Mouse (Mus musculus): ENCODE results near the gene Gm42674. TPM values are rescaled to one million over a fixed set of nuclear protein-coding genes. Genes with fewer than 3 reads are reported as not detected.

The Gm42674 gene
- polyA plus RNA-seq, 1 experiment from 2014 or later: not detected

DNA sequence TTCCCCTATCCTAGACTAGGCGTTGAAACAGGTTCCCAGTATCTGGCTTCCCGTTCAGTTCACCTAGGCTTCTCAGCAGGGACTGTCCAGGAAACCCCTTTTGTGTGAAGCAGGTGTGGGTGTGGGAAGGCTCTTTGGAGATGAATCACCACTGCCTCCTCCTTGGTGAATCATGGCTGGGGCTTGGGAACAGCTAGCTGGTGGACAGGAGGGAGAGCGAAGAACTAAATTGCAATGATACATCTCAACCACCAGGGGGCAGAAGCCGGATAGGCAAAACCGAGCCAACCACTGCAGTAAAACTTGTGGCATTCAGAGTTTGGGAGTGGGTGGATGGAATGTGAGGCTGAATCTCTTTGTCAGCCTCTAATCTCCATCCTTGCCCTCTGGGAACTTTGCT lies 16.1 kb upstream of the Gm42674 start:
- WGBS: 32% methylated on average over 5 of the region's 5 CpGs
- Histone ChIP-seq H3K4me1 (replicated peaks) (no peaks in the 10 kb centered on the region), H3K27ac (no peak overlapping the region), H3K9ac (no peak overlapping the region), H3K4me2 (no peak overlapping the region), H3K4me3 (no peak overlapping the region), H3K36me3 (no peaks in the 10 kb centered on the region), H3K9me3 (no peaks in the 10 kb centered on the region), H3K27me3 (no peaks in the 10 kb centered on the region)
- ATAC-seq (ENCODE audit: low FRiP score): no peak

DNA sequence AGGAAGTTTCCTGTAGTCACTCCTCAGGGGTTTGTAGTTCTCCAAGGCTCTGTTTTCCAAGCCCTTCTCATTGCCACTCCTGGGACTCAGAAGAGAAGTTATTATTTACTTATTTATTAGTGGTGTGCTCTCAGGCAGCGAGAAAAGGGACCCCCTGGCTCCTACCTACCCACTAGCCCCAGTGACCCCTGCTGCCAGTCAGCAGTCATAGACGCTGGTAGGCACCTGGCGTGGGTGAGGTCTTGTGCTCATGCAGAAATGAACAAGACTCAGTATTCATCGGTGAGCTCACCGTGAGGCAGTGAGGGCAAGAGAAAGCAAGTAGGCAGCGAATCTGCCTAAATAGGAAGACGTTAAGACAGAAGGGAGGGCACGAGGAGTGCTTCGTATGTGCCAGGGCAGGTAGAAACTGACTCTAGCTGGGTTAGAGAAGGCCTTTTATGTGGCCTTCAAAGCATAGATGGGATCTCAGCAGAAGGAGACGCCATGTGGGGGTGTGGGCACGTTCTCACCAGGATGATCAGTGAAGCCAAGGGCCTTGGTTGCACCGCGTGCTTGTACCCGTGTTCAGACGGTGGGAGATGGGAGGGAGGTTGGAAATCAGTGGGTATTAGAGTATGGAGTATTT lies 15.6 kb upstream of the Gm42674 start:
- Histone ChIP-seq H3K27me3 (no peaks in the 10 kb centered on the region), H3K4me1 (replicated peaks) (no peaks in the 10 kb centered on the region), H3K4me2 (no peak overlapping the region), H3K4me3 (no peak overlapping the region), H3K9ac (no peak overlapping the region), H3K27ac (no peak overlapping the region), H3K36me3 (no peaks in the 10 kb centered on the region), H3K9me3 (no peaks in the 10 kb centered on the region)
- WGBS: 85% methylated on average over 15 of the region's 15 CpGs
- no peak for ATAC-seq (ENCODE audit: low FRiP score)

DNA sequence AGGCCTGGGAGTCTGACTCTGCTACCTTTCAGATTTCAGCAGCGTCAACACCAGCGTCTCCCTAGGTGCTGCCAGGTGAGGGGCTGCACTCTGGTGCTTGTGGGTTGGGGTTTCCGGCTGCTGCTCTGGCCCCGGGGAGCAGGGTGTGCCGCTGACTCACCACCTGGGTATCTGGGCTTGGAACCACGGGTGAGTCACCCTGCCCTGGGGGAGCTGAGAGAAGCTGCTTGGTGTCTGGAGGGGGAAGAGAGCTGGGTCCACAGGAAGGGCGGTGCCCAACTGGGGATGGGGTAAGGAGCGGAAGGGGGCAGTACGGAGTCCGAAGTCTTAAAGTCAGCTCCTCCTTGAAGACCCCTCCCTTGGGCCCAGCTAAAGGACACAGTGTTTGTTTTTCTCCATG lies 14.8 kb upstream of the Gm42674 start:
- Histone ChIP-seq H3K4me3 (no peak overlapping the region), H3K9me3 (no peaks in the 10 kb centered on the region), H3K4me2 (no peak overlapping the region), H3K4me1 (replicated peaks) (no peaks in the 10 kb centered on the region), H3K27me3 (no peaks in the 10 kb centered on the region), H3K36me3 (no peaks in the 10 kb centered on the region), H3K9ac (no peak overlapping the region), H3K27ac (no peak overlapping the region)
- ATAC-seq (ENCODE audit: low FRiP score): no peak
- WGBS: 68% methylated on average over 10 of the region's 10 CpGs

- Histone ChIP-seq H3K36me3 (no peaks in the 10 kb centered on the region), H3K4me2 (no peak overlapping the region), H3K4me1 (replicated peaks) (no peaks in the 10 kb centered on the region), H3K4me3 (no peak overlapping the region), H3K27me3 (no peaks in the 10 kb centered on the region), H3K27ac (no peak overlapping the region), H3K9me3 (no peaks in the 10 kb centered on the region), H3K9ac (no peak overlapping the region)
- WGBS: 90% methylated on average over 14 of the region's 14 CpGs
- no peak for ATAC-seq (ENCODE audit: low FRiP score)
These were observed 14.2 kb upstream of the Gm42674 start for GRCm38 (mm10) chr3:90587361-90588101.

- WGBS: 90% methylated on average over 6 of the region's 6 CpGs
- Histone ChIP-seq H3K4me3 (no peak overlapping the region), H3K9me3 (no peaks in the 10 kb centered on the region), H3K27me3 (no peaks in the 10 kb centered on the region), H3K4me2 (no peak overlapping the region), H3K4me1 (replicated peaks) (no peaks in the 10 kb centered on the region), H3K36me3 (no peaks in the 10 kb centered on the region), H3K27ac (no peak overlapping the region), H3K9ac (no peak overlapping the region)
- no peak for ATAC-seq (ENCODE audit: low FRiP score)
These were observed 12.3 kb upstream of the Gm42674 start for GRCm38 (mm10) chr3:90589390-90589789.

DNA sequence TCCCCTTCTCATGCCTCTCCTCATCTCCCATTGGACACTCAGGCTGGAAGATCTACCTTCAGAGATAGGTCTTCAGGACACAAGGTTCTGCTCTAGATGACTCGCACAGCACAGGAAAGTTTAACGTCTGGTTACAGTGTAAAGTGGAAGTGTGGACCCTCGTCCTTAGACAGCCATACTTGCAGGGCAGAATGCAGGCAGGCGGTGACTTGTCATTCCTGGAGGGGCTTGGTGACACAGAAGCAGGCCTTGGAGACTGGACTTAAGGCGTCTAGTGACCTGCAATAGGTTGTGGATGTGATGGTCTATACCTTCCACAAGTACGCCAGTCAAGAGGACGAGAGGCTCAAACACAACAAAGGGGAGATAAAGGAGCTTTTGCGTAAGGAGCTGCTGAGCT lies 11.8 kb upstream of the Gm42674 start, which contains the start of gene S100a2:
Gene S100a2, plus strand, starts transcription at position 301 of the 400 bp plus-strand sequence.
- Histone ChIP-seq H3K4me3 (no peak within 1 kb of the TSS), H3K27me3 (no peaks in the 10 kb centered on the region), H3K4me2 (no peak within 1 kb of the TSS), H3K9me3 (no peaks in the 10 kb centered on the region), H3K4me1 (replicated peaks) (no peaks in the 10 kb centered on the region), H3K27ac (no peak within 1 kb of the TSS), H3K36me3 (no peaks in the 10 kb centered on the region), H3K9ac (no peak within 1 kb of the TSS)
- no peak for ATAC-seq (ENCODE audit: low FRiP score)
- 90% methylated on average over 8 of the region's 8 CpGs for WGBS

DNA sequence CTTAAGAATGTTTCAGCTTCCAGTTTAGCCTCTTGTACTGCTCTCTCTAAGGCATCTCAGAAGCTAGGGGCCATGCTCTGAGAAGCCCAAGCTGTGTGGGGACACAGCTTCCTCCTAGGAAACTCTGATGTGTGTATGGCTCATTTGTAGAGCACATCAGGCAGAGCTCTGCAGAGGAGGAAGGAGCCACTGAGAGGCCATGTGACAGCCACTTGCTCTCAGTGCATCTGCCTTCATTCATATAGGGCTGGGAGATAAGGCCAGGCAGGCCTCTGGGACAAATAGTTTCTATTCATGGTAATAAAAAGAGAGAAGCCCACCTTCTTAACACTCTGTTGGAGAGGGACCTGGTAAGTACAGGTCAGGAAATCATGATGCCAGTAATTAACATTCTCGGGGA lies 7.2 kb upstream of the Gm42674 start:
- ATAC-seq (ENCODE audit: low FRiP score): no peak
- no peak overlapping the region for H3K4me2 ChIP-seq
- no peaks in the 10 kb centered on the region for H3K4me1 ChIP-seq (replicated peaks)
- no peaks in the 10 kb centered on the region for H3K27me3 ChIP-seq
- no peaks in the 10 kb centered on the region for H3K36me3 ChIP-seq
- H3K9ac ChIP-seq: no peak overlapping the region
- H3K27ac ChIP-seq: no peak overlapping the region
- 90% methylated on average over 1 of the region's 1 CpGs for WGBS
- H3K9me3 ChIP-seq: no peaks in the 10 kb centered on the region
- H3K4me3 ChIP-seq: no peak overlapping the region

DNA sequence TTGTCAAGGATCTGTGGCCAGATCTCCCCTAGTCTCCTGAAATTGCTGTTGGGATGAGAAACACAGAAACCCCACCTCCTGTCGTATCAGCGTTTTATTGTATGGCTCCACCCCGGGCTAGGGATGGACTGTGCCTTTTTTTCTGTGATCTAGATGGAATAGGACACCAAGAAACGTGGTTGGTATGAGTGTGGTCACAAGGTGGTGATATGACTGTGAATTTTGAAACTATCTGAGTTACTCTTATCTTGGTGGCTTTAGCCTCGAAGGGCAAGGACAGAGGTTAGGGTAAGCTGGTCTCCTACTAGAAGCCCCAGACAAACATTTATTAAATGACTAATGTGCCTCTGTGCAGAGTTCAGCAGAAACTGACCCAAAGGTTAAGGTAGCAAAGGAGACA lies 6.1 kb upstream of the Gm42674 start:
- ATAC-seq (ENCODE audit: low FRiP score): no peak
- Histone ChIP-seq H3K4me3 (no peak overlapping the region), H3K9ac (no peak overlapping the region), H3K4me1 (replicated peaks) (no peaks in the 10 kb centered on the region), H3K27ac (no peak overlapping the region), H3K9me3 (no peaks in the 10 kb centered on the region), H3K36me3 (no peaks in the 10 kb centered on the region), H3K27me3 (no peaks in the 10 kb centered on the region), H3K4me2 (no peak overlapping the region)
- WGBS: 85% methylated on average over 5 of the region's 5 CpGs

- 89% methylated on average over 6 of the region's 6 CpGs for WGBS
- Histone ChIP-seq H3K9ac (no peak overlapping the region), H3K36me3 (no peaks in the 10 kb centered on the region), H3K27ac (no peak overlapping the region), H3K27me3 (no peaks in the 10 kb centered on the region), H3K4me2 (no peak overlapping the region), H3K4me1 (replicated peaks) (no peaks in the 10 kb centered on the region), H3K4me3 (no peak overlapping the region), H3K9me3 (no peaks in the 10 kb centered on the region)
- ATAC-seq (ENCODE audit: low FRiP score): no peak
These were observed 4.9 kb upstream of the Gm42674 start for GRCm38 (mm10) chr3:90596810-90597209.

DNA sequence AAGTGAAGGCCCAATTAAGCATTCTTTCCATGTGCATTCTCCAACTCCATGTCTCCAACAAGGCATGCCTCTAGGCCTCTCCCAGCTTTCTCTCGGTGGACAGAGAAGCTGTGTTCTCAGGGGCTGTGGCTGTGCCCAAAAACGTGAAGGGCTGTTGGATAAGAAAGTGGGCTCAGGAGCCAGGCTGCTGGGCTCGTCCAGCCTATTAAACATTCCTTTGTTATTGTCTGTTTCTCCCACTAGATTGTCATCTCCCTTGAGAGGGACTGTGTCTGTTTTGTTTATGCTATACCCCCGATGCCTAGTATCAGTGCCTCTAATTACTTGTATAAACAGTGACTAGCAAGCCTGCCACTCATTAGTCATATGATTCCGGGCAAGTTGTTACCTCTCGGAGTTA lies 4.0 kb upstream of the Gm42674 start:
- no peak for ATAC-seq (ENCODE audit: low FRiP score)
- H3K36me3 ChIP-seq: no peaks in the 10 kb centered on the region
- 60% methylated on average over 6 of the region's 6 CpGs for WGBS

GRCm38 (mm10) chr3:90598212-90598611 lies 3.5 kb upstream of the Gm42674 start:
- no peak overlapping the region for H3K4me3 ChIP-seq
- ATAC-seq (ENCODE audit: low FRiP score): no peak
- H3K9ac ChIP-seq: no peak overlapping the region
- no peak overlapping the region for H3K27ac ChIP-seq
- H3K4me2 ChIP-seq: no peak overlapping the region
- 91% methylated on average over 4 of the region's 4 CpGs for WGBS
- H3K27me3 ChIP-seq: no peaks in the 10 kb centered on the region
- no peaks in the 10 kb centered on the region for H3K36me3 ChIP-seq
- no peaks in the 10 kb centered on the region for H3K4me1 ChIP-seq (replicated peaks)
- H3K9me3 ChIP-seq: no peaks in the 10 kb centered on the region

More for the DNA sequence above, 4.0 kb upstream of the Gm42674 start:
- Histone ChIP-seq H3K4me1 (replicated peaks) (no peaks in the 10 kb centered on the region), H3K27me3 (no peaks in the 10 kb centered on the region), H3K27ac (no peak overlapping the region), H3K9me3 (no peaks in the 10 kb centered on the region), H3K4me3 (no peak overlapping the region), H3K9ac (no peak overlapping the region), H3K4me2 (no peak overlapping the region)

- Histone ChIP-seq H3K4me3 (no peak overlapping the region), H3K4me2 (no peak overlapping the region), H3K36me3 (no peaks in the 10 kb centered on the region), H3K4me1 (replicated peaks) (0 out of 2 replicates have a peak, but pooled peaks cover 3% of the 10 kb centered on the region), H3K9me3 (no peaks in the 10 kb centered on the region), H3K27ac (no peak overlapping the region), H3K27me3 (no peaks in the 10 kb centered on the region), H3K9ac (no peak overlapping the region)
- WGBS: 81% methylated on average over 3 of the region's 3 CpGs
- no peak for ATAC-seq (ENCODE audit: low FRiP score)
These were observed 2.3 kb upstream of the Gm42674 start for GRCm38 (mm10) chr3:90599401-90599800.

GRCm38 (mm10) chr3:90600036-90600435 lies 1.7 kb upstream of the Gm42674 start:
- Histone ChIP-seq H3K27ac (no peak overlapping the region), H3K9me3 (no peaks in the 10 kb centered on the region), H3K9ac (no peak overlapping the region), H3K4me2 (no peak overlapping the region), H3K4me3 (no peak overlapping the region), H3K36me3 (no peaks in the 10 kb centered on the region), H3K4me1 (replicated peaks) (peaks cover 9% of the 10 kb centered on the region; the same call in 1 of the 2 replicates), H3K27me3 (no peaks in the 10 kb centered on the region)
- 87% methylated on average over 6 of the region's 6 CpGs for WGBS
- no peak for ATAC-seq (ENCODE audit: low FRiP score)
